Mouse (Mus musculus): Measurements from ENCODE around the gene Sox13. TPM values are rescaled to one million over a fixed set of nuclear protein-coding genes. Genes with fewer than 3 reads are reported as not detected.

Gene Sox13
- polyA plus RNA-seq, 1 experiment from 2014 or later = 9.0 TPM

GRCm38 (mm10) chr1:133375696-133376346, 48.4 kb downstream of the Sox13 start:
- Histone ChIP-seq H3K27me3 (replicated peaks) (no peaks in the 10 kb centered on the region), H3K36me3 (no peaks in the 10 kb centered on the region), H3K27ac (no peak overlapping the region), H3K4me3 (replicated peaks) (no peak overlapping the region), H3K9ac (no peak overlapping the region), H3K4me1 (replicated peaks) (0 out of 2 replicates have a peak, but pooled peaks cover 20% of the 10 kb centered on the region), H3K9me3 (no peaks in the 10 kb centered on the region), H3K4me2 (replicated peaks) (0 out of 2 replicates have a peak overlapping the region, but pooled peaks have one; percentile 3)
- peak; percentile 90 for ATAC-seq
- 51% methylated on average over 10 of the region's 10 CpGs for WGBS

GRCm38 (mm10) chr1:133372113-133372512, 52.1 kb downstream of the Sox13 start:
- Histone ChIP-seq H3K4me2 (replicated peaks) (no peak overlapping the region), H3K4me1 (replicated peaks) (peaks cover 31% of the 10 kb centered on the region), H3K9ac (no peak overlapping the region), H3K36me3 (no peaks in the 10 kb centered on the region), H3K4me3 (replicated peaks) (no peak overlapping the region), H3K27ac (no peak overlapping the region), H3K9me3 (no peaks in the 10 kb centered on the region), H3K27me3 (replicated peaks) (no peaks in the 10 kb centered on the region)
- ATAC-seq = no peak
- WGBS = 54% methylated on average over 8 of the region's 8 CpGs

GRCm38 (mm10) chr1:133371431-133371830, 52.7 kb downstream of the Sox13 start:
- H3K27ac ChIP-seq = no peak overlapping the region
- no peaks in the 10 kb centered on the region for H3K36me3 ChIP-seq
- no peak overlapping the region for H3K4me2 ChIP-seq (replicated peaks)
- H3K4me3 ChIP-seq (replicated peaks) = no peak overlapping the region
- 68% methylated on average over 6 of the region's 6 CpGs for WGBS
- H3K4me1 ChIP-seq (replicated peaks) = peaks cover 31% of the 10 kb centered on the region
- no peaks in the 10 kb centered on the region for H3K27me3 ChIP-seq (replicated peaks)
- ATAC-seq = no peak
- H3K9me3 ChIP-seq = no peaks in the 10 kb centered on the region
- H3K9ac ChIP-seq = no peak overlapping the region

- Histone ChIP-seq H3K9ac (no peak overlapping the region), H3K36me3 (no peaks in the 10 kb centered on the region), H3K27ac (no peak overlapping the region), H3K27me3 (replicated peaks) (no peaks in the 10 kb centered on the region), H3K4me1 (replicated peaks) (peaks cover 25% of the 10 kb centered on the region), H3K9me3 (no peaks in the 10 kb centered on the region), H3K4me2 (replicated peaks) (no peak overlapping the region), H3K4me3 (replicated peaks) (no peak overlapping the region)
- 53% methylated on average over 4 of the region's 4 CpGs for WGBS
- ATAC-seq = no peak
Measured at GRCm38 (mm10) chr1:133370352-133370751, 53.8 kb downstream of the Sox13 start.

- Histone ChIP-seq H3K27ac (no peak overlapping the region), H3K4me1 (replicated peaks) (peaks cover 33% of the 10 kb centered on the region), H3K4me3 (replicated peaks) (no peak overlapping the region), H3K4me2 (replicated peaks) (no peak overlapping the region), H3K9me3 (no peaks in the 10 kb centered on the region), H3K36me3 (no peaks in the 10 kb centered on the region), H3K27me3 (replicated peaks) (peaks cover 11% of the 10 kb centered on the region; the same call in 1 of the 2 replicates), H3K9ac (no peak overlapping the region)
- WGBS = 67% methylated on average over 10 of the region's 10 CpGs
- no peak for ATAC-seq
Measured at GRCm38 (mm10) chr1:133368644-133369043, 55.5 kb downstream of the Sox13 start.

GRCm38 (mm10) chr1:133367606-133368488, 56.3 kb downstream of the Sox13 start:
- Histone ChIP-seq H3K36me3 (no peaks in the 10 kb centered on the region), H3K27me3 (replicated peaks) (peaks cover 11% of the 10 kb centered on the region; the same call in 1 of the 2 replicates), H3K4me2 (replicated peaks) (peak overlapping the region; percentile 36; the same call in 1 of the 2 replicates), H3K4me3 (replicated peaks) (no peak overlapping the region), H3K9me3 (no peaks in the 10 kb centered on the region), H3K9ac (peak overlapping the region; percentile 17; the same call in 1 of the 2 replicates), H3K4me1 (replicated peaks) (peaks cover 37% of the 10 kb centered on the region), H3K27ac (peak overlapping the region; percentile 60; the same call in 1 of the 2 replicates)
- ATAC-seq = no peak
- 20% methylated on average over 11 of the region's 11 CpGs for WGBS

- peaks cover 11% of the 10 kb centered on the region; the same call in 1 of the 2 replicates for H3K27me3 ChIP-seq (replicated peaks)
- H3K9me3 ChIP-seq = no peaks in the 10 kb centered on the region
- H3K9ac ChIP-seq = no peak overlapping the region
- no peaks in the 10 kb centered on the region for H3K36me3 ChIP-seq
- H3K4me1 ChIP-seq (replicated peaks) = peaks cover 34% of the 10 kb centered on the region
- no peak for ATAC-seq
- H3K4me2 ChIP-seq (replicated peaks) = no peak overlapping the region
- 38% methylated on average over 10 of the region's 10 CpGs for WGBS
- no peak overlapping the region for H3K4me3 ChIP-seq (replicated peaks)
- H3K27ac ChIP-seq = no peak overlapping the region
Measured at GRCm38 (mm10) chr1:133366951-133367605, 57.1 kb downstream of the Sox13 start.

- H3K27me3 ChIP-seq (replicated peaks) = peaks cover 11% of the 10 kb centered on the region; the same call in 1 of the 2 replicates
- no peak overlapping the region for H3K4me2 ChIP-seq (replicated peaks)
- H3K27ac ChIP-seq = no peak overlapping the region
- peaks cover 26% of the 10 kb centered on the region for H3K4me1 ChIP-seq (replicated peaks)
- no peak overlapping the region for H3K4me3 ChIP-seq (replicated peaks)
- ATAC-seq = no peak
- no peak overlapping the region for H3K9ac ChIP-seq
- H3K9me3 ChIP-seq = no peaks in the 10 kb centered on the region; the same call in 1 of the 2 replicates
- 59% methylated on average over 2 of the region's 2 CpGs for WGBS
- no peaks in the 10 kb centered on the region for H3K36me3 ChIP-seq
Measured at GRCm38 (mm10) chr1:133364890-133365289, 59.3 kb downstream of the Sox13 start.

- Histone ChIP-seq H3K4me2 (replicated peaks) (peak overlapping the region; percentile 98), H3K9me3 (no peaks in the 10 kb centered on the region; the same call in 1 of the 2 replicates), H3K4me1 (replicated peaks) (peaks cover 24% of the 10 kb centered on the region), H3K9ac (peak overlapping the region; percentile 46), H3K27ac (no peak overlapping the region), H3K4me3 (replicated peaks) (peak overlapping the region; percentile 55), H3K27me3 (replicated peaks) (peaks cover 14% of the 10 kb centered on the region; the same call in 1 of the 2 replicates), H3K36me3 (no peaks in the 10 kb centered on the region)
- ATAC-seq = no peak
- WGBS = 3% methylated on average over 27 of the region's 27 CpGs
Measured at GRCm38 (mm10) chr1:133364022-133364630, 60.1 kb downstream of the Sox13 start.

- Histone ChIP-seq H3K9ac (peak within 1 kb of the TSS; percentile 46), H3K27me3 (replicated peaks) (peaks cover 14% of the 10 kb centered on the region; the same call in 1 of the 2 replicates), H3K36me3 (no peaks in the 10 kb centered on the region), H3K4me3 (replicated peaks) (peak within 1 kb of the TSS; percentile 55), H3K27ac (no peak within 1 kb of the TSS), H3K4me2 (replicated peaks) (peak within 1 kb of the TSS; percentile 98), H3K4me1 (replicated peaks) (peaks cover 24% of the 10 kb centered on the region), H3K9me3 (no peaks in the 10 kb centered on the region; the same call in 1 of the 2 replicates)
- ATAC-seq = peak; percentile 88
- under 1% methylated on average over 52 of the region's 52 CpGs for WGBS
Measured at GRCm38 (mm10) chr1:133363276-133364021, 60.7 kb downstream of the Sox13 start, which contains the start of gene Etnk2. TSS of gene Etnk2 (plus strand) at chr1:133363572.

- Histone ChIP-seq H3K4me1 (replicated peaks) (peaks cover 12% of the 10 kb centered on the region; the same call in 1 of the 2 replicates), H3K9ac (no peak overlapping the region), H3K36me3 (no peaks in the 10 kb centered on the region), H3K27ac (no peak overlapping the region), H3K4me2 (replicated peaks) (no peak overlapping the region), H3K4me3 (replicated peaks) (no peak overlapping the region), H3K27me3 (replicated peaks) (peaks cover 14% of the 10 kb centered on the region; the same call in 1 of the 2 replicates), H3K9me3 (no peaks in the 10 kb centered on the region; the same call in 1 of the 2 replicates)
- no peak for ATAC-seq
- WGBS = 91% methylated on average over 5 of the region's 5 CpGs
Measured at GRCm38 (mm10) chr1:133362103-133362502, 62.1 kb downstream of the Sox13 start.

All from intestine, embryonic 15.5 days (tissue).